Mouse (Mus musculus) cerebellum, adult 9-10 months (tissue): ENCODE measurements around the gene Top3a.

Experiments
- DNase-seq: peaks from one replicate; pipeline ENCODE4 v3.0.0; 2022

Gene Top3a

GRCm38 (mm10) chr11:60709481-60710465 is 67.4 kb downstream of the Top3a start:
- DNase-seq, result no peak

DNA sequence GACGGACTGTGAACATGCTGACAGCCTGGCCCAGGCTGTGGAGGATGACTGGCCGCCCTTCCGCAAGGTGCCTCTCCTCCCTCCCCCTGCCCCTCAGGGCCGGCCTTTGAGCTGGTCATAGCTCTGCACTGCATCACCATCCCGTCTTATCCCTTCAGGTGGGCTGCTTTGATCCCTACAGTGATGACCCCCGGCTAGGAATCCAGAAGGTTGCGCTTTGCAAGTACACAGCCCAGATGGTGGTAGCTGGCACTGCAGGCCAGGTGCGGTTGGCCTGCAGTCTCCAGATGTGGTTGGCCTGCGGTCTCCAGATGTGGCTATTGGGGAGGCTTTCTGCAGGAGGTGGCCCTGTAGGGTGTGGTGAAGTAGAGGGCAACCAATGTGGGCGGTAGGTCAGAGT is 68.5 kb downstream of the Top3a start:
- peak; percentile 10 for DNase-seq

DNA sequence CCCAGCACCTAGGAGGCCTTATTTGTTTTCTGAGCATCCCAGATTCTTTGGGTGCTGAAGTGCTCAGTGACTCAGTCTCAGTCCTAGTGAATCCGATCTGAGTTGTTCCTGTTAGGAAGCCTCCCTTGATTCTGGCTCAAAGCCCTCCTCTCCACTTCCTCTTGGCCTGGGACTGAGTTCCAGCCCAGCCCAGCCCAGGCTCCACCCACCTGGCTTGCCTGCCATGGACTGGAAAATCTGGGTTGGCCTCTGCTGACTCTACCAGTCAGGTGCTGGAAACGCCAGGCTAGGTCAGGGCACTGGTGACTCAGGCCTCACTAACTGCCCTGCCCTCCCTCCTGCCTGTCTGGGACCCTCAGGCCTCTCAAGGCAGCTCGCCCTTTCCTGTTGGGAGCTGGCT is 69.5 kb downstream of the Top3a start:
- peak; percentile 45 for DNase-seq

DNA sequence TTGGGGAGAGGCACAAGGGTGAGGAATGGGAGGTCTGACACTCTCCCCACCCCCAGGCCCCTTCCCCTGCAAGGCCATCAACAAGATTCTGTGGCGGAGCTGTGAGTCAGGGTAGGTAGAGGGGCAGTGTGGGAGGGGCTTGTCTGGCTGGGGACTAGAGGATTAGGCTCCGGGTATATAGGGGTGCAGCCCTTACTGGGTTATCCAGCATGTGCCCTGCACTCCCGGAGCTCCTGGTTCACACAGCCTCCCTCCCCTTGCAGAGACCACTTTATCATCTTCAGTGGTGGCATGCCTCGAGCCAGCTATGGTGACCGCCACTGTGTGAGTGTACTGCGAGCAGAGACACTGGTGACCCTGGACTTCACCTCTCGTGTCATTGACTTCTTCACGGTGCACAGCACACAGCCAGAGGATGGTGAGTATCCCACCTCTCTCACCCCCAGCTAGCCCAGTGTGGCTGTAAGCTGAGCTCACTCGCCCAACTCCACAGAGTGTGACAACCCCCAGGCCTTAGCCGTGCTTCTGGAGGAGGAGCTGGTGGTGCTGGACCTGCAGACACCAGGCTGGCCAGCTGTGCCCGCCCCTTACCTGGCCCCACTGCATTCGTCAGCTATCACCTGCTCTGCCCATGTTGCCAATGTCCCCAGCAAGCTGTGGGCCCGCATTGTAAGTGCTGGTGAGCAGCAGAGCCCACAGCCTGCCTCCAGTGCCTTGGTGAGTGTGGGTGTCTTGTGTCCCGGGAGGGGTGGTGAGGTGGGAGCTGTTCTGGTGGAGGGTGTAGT is 70.3 kb downstream of the Top3a start:
- DNase-seq, result peak; percentile 11

GRCm38 (mm10) chr11:60706076-60706475 is 71.1 kb downstream of the Top3a start:
- DNase-seq, result peak; percentile 13

- no peak for DNase-seq
Observed at GRCm38 (mm10) chr11:60705255-60705654, 71.9 kb downstream of the Top3a start.

DNA sequence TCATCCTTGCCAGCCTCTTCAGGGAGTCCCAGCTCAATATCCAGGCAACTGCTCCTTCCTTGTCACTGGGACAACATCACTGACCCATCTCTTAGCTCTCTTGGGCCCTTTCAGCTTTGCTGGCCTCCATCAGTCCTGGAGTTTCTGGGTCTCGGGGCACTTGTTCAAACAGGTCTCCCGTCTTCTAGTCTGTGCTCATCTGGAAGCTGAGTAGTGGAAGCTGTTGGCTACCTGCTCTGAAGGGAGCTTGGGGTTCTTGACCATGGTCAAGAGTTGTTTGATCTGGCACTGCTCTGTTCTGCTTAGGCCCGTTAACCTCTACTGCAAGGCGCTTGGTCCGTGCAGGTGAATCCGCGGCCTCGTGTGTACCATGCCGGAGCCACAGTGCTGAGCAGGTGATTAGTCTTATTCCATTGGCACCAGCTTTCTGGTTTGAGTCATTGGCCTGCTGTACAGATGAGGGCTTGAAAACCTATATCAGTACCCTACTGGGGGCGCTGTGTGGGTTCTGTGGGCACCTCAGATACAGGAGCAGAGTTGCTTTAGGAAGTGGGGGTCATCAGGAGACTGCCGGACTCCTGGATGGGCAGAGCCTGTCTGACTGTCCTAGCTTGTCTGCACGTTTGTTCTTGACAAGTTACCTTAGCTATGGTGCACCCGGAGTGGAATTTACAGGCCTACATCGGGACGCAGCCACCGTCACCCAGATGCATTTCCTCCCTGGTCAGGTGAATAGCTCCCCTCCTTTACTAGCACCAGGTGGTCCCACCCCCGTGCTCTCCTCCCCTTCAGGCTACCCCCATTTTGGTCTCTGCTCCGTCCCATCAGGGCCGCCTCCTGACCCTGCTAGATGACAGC is 72.9 kb downstream of the Top3a start:
- DNase-seq, result peak; percentile 46

- DNase-seq, result peak; percentile 66
Observed at GRCm38 (mm10) chr11:60703131-60703530, 74.0 kb downstream of the Top3a start.

DNA sequence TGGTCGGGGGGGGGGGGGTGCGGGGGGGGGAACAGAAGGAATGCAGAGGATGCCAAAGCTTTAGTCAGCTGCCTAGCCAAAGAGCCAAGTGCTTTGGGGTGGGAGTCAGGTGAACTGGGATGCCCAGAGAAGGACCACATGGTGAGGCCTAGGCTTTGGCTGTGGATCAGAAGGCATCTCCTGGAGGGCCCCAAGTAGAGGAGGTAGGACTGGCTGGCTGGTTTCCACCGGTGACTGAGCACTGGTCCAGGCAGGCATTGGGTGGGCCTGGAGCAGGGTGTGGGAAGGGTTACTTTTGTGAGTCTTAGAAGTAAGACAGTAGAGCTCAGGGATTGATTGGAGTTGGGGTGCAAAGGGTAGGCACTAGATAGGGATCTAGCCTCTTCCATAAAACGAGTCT is 75.6 kb downstream of the Top3a start:
- DNase-seq, result peak; percentile 51

DNA sequence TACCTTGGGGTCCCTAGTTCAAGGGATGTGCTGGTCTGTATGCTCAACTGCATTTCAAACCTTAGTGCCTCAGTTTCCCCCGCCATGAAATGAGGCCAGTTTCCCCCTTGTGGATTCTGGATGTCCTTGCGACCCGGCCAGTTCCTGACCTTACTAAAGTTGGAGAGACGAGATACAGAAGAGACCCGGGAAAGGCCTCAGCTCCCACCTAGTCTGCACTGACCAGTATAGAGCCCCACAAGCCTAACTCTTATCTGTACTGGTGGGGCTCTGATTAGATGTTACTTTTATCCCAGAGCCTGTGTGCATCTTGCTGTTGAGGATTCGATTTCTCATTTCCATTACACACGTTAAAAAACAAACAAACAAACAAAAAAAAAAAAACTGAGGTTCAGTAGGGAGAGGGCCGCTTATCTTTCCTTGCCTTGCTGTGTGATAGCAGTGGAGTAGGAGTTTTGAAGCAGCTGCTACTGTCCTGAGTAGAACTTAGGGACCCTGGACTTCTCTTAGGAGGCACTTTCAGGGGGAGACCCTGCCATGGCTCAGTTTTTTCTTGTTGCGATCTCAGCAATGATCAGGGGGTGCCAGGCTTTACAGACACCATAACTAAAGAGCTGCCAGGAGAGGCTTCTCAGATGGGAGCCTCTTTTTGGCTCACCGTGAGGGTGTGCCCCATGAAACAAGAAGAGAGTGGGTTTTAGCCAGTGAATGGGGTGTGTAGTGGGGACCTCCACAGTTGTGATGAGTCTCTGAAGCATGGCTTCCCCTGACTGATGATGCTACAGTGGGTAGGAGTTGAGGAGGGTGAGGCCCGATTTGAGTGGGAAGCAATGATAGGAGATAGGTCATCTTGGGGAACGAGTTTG is 76.6 kb downstream of the Top3a start:
- DNase-seq, result peak; percentile 50

DNA sequence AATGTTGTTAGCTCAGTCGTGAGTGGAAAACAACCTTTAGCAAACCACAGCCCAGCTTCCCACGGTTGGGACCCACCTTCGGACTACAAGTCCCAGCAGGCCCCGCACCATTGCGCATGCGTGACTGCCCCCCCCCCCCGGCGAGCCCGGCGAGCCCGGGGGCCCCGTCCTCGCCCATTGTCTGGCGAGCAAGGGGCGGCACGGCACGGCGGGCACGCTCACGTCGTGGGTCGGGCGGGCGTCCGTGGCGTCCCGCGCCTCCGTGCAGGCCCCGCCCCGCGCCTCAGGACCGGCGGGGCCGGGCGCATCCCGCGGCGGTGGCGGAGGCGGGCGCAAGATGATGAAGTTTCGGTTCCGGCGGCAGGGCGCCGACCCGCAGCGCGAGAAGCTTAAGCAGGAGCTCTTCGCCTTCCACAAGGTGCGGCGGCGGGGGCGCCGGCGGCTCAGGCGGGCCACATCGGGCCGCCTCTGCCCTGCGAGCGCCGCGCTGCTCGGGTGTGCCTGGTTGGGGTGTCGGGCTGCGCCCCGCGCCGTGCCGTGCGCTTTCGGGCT is 77.6 kb downstream of the Top3a start, which contains the start of gene Llgl1:
TSS of gene Llgl1 (plus strand) at position 200 of the 552 bp plus-strand sequence.
- peak; percentile 86 for DNase-seq

DNA sequence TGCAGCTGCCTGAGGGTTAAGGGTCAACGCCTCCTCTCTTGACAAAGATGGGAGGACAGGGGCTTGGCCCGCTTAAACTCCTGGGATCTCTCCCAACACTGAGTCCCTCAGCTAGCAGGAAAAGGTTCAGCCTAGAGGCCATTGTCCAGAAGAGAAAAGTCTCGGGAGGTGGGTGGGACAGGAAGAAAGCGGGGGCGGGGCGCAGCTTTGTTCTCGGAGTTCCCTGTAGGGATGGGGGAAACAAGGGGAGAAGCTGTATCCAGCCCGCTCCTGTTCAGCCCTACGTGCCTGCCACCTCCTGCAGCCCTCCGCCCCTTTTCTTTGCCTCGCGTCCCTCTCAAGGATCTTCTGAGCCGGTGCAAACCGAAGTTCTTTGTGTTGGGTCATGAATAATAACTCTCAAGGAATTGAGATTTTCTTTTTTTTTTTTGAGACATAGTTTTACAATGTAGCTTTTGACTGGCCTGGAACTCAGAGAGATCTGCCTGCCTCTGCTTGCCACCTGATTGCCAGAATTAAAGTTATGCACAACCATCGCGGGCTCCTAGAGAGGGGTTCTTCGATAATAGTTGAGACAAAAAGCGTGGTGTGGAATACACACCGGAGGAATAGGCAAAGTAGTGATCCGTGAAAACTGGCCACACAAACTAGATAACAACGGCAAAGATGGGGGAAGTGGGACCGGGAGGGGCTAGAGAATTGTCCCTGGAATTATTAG is 78.2 kb downstream of the Top3a start:
- DNase-seq, result peak; percentile 59

DNA sequence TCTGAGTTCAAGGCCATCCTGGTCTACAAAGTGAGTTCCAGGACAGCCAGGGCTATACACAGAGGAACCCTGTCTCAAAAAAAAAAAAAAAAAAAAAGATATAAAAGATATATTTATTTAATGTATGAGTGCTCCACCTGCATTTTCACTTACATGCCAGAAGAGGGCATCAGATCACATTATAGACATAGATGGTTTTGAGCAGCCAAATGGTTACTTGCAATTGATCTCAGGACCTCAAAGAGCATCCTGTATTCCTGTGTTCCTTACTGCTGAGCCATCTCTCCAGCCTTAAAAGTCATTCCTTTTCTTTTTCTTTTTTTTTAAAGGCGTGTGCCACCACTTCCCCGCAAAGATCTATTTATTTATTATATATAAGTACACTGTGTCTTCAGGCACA is 79.6 kb downstream of the Top3a start:
- DNase-seq, result peak; percentile 66

- no peak for DNase-seq
Observed at GRCm38 (mm10) chr11:60696165-60696564, 81.0 kb downstream of the Top3a start.
